Mouse (Mus musculus): ENCODE data around the gene Slc35a3.

GRCm38 (mm10) chr3:116653278-116653945 lies 59.2 kb downstream of the Slc35a3 start:
- TF ChIP-seq CTCF (IDR thresholded peaks at IDR 0.05; ENCODE audit: low read depth) (no peak), EP300 (IDR thresholded peaks at IDR 0.05; ENCODE audit: low read depth) (no peak)

Measured in heart, postnatal 0 days (tissue).